Mouse (Mus musculus) G1E (cell line): ENCODE results near the gene Pam.

ENCODE experiments used
- CTCF ChIP-seq: IDR thresholded peaks from 2 replicates; pipeline ENCODE4 v1.5.1; 2012; ENCODE audit warnings: low read depth, low read length, inconsistent platforms, mixed read lengths
- GATA1 ChIP-seq: IDR thresholded peaks from 2 replicates; pipeline ENCODE4 v1.6.1; 2012; ENCODE audit warnings: borderline replicate concordance, low read length, inconsistent platforms, mixed read lengths
- GATA2 ChIP-seq: IDR thresholded peaks from 2 replicates; pipeline ENCODE4 v1.6.1; 2012; ENCODE audit warnings: low read depth, low read length, inconsistent platforms, borderline replicate concordance
- POLR2AphosphoS5 ChIP-seq: IDR thresholded peaks from 2 replicates; pipeline ENCODE4 v1.6.1; 2012; ENCODE audit warnings: low read depth, low read length, inconsistent platforms; ENCODE audit not compliant: insufficient replicate concordance
- TAL1 ChIP-seq: conservative IDR thresholded peaks from 2 replicates; pipeline ENCODE4 v1.6.1; 2012; ENCODE audit warnings: low read depth, low read length, inconsistent platforms, mixed read lengths

GRCm38 (mm10) chr1:97997088-97997487, 98.4 kb downstream of the Pam start:
- TF ChIP-seq CTCF (no peak), GATA1 (no peak), TAL1 (no peak), GATA2 (no peak), POLR2AphosphoS5 (no peak)
